Mouse (Mus musculus) heart, adult 2 months (tissue): ENCODE results near the gene Ascc2.

Experiments
- CTCF ChIP-seq: fragments of 200-600 bp; IDR thresholded peaks from 2 replicates; pipeline ENCODE4 v1.8.1; 2022; ENCODE audit warnings: antibody characterized with exemption, mild to moderate bottlenecking, moderate library complexity
- POLR2A ChIP-seq: fragments of 200-500 bp; IDR thresholded peaks from 2 replicates; pipeline ENCODE4 v1.6.1; 2011; ENCODE audit warnings: mild to moderate bottlenecking, low read depth, low read length, control low read depth; ENCODE audit not compliant: insufficient read depth

DNA sequence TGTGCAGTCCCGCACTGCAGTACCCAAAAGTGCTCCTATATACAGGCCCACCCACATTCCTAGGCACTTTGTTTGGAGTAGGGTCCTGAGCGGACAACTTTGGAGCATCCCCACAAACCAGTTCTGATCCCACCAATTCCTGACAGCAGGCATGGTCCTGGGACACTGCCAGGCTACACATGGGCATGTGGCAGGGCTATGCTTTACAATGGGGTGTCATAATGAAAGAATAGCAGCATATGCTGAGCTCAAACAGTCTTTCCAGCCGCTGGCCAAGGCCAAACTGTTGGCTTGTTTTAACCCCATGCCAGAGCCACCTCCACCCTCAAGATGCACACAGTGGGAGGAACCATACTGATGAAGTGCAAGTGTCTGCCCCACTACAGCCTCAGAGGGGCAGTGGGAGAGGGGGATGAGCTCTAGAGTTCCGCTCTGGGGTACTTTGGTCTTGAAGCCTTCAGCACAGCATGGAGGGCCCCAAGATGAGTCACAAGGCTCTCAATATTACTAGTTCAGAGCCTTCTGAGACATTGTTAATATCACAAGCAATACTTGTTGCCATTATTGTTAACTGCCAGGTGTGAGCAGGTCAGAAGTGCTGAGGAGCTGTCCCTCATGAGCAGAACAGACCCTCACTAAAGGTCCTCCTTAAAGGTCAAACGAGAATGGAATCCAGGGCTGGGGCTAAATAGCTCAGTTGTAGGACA is 79.1 kb downstream of the Ascc2 start:
- TF ChIP-seq CTCF = no peak
- no peak for TF ChIP-seq POLR2A
